Mouse (Mus musculus) brain, embryonic 14.5 days (tissue): ENCODE results near the gene Megf9.

Experiments used
- CTCF ChIP-seq: fragments of 200-500 bp; IDR thresholded peaks from 2 replicates; pipeline ENCODE4 v1.5.1; 2012; ENCODE audit warnings: inconsistent platforms, mild to moderate bottlenecking, moderate library complexity, borderline replicate concordance; ENCODE audit not compliant: insufficient read depth, insufficient read length; ENCODE audit errors: extremely low read depth
- POLR2A ChIP-seq: fragments of 200-500 bp; IDR thresholded peaks from 2 replicates; pipeline ENCODE4 v1.6.1; 2012; ENCODE audit warnings: mild to moderate bottlenecking, inconsistent platforms, borderline replicate concordance; ENCODE audit not compliant: poor library complexity, insufficient read depth, insufficient read length, severe bottlenecking; ENCODE audit errors: extremely low read depth

GRCm38 (mm10) chr4:70463302-70463701, 71.5 kb downstream of the Megf9 start:
- TF ChIP-seq POLR2A (no peak), CTCF (no peak)
